Mouse (Mus musculus) layer of hippocampus, adult 9-10 months (tissue): ENCODE measurements around the gene Gdpd5.
A peak's percentile ranks its signal among the peaks of the same experiment; 100 is the strongest.
"Not testable (repeated sequence)": the region's sequence is repeated elsewhere in the genome, so short reads cannot be mapped to it uniquely, and the experiment has no call there.

ENCODE experiments used
- DNase-seq: peaks from one replicate; pipeline ENCODE4 v3.0.0; 2022; ENCODE audit warnings: low spot score

The Gdpd5 gene

DNA sequence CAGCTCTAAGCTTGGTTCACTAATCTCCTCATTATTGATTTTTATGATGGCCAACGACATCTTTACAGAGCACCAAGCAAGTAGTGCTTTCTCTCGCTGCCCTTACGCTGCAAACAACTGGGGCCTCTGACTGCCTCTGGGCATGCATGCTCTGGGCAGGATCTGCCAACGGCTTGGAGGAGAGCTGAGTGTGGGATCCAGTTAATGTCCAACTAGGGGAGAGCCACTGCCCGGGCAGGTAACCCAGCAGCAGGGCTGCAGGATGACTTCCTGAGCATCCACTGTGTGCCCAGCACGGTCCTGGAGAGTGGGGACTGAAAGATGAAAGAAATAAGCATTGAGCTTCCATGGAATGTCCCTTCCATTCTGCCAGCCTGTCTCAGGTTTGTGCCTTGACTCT, 14.5 kb upstream of the Gdpd5 start:
- DNase-seq, result no peak

- DNase-seq, result not testable (repeated sequence)
Measured at GRCm38 (mm10) chr7:99374325-99374724, 6.9 kb upstream of the Gdpd5 start.

GRCm38 (mm10) chr7:99375455-99375854, 5.8 kb upstream of the Gdpd5 start:
- DNase-seq, result peak; percentile 67

GRCm38 (mm10) chr7:99378870-99379269, 2.3 kb upstream of the Gdpd5 start:
- DNase-seq, result no peak

DNA sequence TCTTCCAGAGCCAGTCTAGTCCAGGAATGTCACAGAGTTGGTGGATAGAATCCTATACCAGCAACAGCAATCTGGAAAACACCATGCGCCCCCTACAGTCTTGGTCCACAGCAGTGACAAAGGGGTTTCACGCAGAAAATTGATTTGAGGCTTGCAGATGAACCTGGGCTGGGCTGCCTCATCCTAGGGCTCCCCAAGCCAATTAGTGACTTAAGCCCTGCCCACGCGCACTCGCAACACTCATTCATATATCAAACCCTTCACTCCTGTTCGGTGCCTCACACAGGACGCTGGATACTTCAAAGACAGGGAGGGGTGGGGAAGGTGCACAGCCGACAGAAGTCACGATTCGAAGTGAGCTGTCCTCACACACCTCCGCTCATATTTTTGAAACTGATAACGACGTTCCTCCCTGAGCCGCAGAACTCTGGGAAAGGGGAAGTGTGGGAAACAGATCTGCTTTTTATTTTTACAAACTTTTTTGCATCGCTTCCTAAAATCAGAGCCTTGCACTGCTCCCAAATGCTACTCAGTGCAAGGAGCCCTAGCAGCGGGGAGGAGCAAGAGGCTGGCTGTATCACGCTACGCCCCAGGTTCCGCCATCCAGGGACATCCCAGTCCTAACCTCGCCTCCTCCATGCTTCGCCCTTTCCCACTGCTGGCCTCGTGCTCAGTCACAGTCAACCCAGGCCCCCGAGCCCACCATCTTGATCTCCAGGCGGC, 562 bp upstream of the Gdpd5 start:
- no peak for DNase-seq

- DNase-seq, result no peak
Measured at GRCm38 (mm10) chr7:99382088-99383000, 1.1 kb downstream of the Gdpd5 start.

DNA sequence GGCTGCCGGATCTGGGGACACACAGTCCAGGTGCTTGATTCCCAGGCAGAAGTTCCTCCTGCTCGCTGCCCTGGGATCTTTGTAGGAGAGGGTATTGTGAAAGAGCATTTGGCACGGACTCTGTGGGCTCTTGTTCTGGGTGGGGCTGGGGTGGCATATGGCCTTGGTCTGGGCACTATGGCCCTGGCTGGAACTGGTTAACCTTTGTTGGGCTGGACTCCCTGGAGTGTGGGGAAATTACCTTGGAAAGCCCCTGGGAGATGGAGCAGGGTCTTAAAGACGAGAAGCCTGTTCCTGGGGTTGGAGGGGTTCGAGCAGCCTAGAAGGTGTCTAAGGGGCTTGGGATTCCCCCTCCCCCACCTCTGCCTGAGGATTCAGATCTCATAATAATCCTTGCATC, 2.0 kb downstream of the Gdpd5 start:
- no peak for DNase-seq

GRCm38 (mm10) chr7:99384101-99384611, 2.9 kb downstream of the Gdpd5 start:
- no peak for DNase-seq

DNA sequence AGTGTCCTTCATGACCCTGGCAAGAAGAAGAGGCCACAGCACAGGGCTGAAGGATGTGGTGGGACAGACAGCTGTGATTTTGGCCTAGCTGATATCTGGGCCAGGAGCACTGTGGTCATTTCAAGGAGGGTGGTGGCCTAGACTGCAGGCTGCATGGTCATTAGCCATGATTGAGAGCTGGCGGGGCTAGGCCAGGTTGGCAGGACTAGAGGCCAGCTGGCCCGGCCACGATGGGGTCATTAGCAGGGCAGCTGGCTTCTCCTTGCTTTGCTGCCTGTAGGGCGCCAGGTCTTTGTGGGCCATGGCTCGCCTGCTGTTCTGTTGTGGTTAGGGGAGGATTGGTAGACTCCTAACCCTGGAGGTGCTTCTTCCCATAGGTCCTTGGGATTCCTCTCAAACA, 4.8 kb downstream of the Gdpd5 start:
- no peak for DNase-seq

DNA sequence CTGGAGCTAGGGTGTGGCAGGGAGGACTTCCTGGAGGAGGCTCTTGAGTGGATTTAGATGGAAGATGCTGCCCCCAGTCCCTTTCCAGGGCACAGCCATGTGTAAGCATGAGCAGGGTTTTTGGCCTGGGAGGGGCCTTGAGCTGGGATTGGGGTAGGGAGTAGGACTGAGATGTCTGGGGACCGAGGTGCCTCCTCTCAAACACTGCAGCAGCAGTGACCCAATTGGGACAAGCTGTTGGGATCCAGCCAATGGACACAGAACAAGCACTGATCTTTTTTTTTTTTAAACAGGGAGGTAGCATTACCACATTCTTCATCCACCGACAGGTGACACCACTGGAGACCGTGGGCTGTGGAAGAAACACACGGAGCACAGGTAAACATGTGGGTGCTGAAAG, 5.6 kb downstream of the Gdpd5 start:
- no peak for DNase-seq

DNA sequence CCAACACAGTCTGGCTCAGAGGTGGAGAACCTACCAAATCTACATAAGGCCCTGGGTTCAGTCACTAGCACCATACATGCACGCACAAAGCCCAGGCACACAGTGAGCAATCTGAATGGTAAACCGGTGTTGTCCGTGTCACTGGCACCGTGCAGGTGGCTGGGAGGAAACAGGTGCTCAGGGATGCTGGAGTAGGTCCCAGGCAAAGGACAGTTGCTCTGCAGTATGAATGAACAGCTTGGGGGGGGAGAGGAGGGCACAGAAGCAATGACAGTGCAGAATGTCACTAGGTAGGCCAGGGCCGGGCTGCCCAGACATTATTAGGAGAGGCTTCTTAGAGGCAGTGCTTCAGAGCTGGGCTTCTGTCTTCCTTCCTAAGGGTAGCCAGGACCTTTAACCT, 6.1 kb downstream of the Gdpd5 start:
- no peak for DNase-seq

DNA sequence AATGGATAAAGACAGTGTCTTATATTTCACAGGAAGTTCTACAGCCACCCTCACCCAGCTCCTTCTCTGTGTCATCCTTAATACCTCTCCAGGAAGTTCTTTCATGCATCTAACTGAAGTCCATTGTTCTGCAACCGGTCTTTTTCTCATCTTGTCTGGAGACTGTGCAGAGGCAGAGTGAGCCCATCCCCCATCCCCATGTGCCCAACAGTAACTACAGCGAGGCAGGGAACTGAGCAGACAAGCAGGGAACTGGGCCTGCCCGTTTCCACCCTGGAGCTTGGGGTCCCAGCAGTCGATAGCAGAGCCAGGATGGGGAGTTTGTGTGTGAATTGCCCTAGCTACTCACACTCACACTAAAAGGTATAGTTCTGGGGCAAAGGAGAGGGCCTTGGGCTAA, 9.3 kb downstream of the Gdpd5 start:
- no peak for DNase-seq

DNA sequence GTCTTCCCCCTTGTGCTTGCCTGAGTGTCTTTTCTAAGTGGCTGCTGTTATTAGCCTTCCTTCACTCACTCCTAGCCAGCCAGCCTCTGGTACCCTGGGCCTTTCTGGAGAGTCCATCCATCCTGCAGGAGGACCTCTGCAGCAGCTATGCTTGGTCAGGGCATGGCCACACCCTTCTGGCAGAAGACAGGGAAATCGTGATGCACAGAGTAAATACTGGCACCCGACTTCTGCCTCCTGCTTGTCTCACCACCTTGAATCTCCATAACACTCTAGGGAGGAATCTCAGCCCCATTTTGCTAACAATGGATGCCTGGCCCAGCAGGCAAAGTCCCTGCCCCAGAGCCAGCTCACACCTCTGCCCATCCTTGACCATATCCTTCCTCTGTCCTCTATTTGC, 11.5 kb downstream of the Gdpd5 start:
- no peak for DNase-seq

DNA sequence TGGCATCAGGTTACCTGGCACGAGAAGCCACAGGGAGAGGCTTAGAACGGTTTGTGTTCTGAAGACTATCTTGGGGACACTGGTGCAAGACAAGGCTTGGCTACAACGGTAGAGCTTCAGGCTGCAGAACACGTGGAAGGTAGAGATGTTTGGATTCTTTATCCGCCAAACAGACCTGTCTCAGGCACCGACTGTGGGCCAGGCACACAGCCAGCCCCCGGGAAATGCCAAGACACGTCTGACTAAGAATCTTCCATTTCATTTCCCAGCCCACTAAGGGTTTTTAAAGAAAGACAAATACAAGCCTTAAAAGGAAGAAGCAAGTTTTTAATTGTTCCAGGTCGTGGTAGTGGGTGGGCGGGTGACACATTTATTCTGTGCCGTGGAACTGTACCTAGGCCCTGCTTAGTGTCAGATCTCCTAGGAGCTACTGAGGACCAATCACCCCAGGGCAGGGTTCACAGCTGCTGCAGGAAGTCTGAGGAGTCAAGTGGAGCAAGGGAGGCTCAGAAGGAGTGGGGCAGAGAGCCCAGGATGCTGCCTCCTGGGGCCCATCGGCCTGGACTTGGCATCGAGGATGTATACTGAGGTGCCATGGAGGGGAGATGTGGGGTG, 12.6 kb downstream of the Gdpd5 start:
- DNase-seq, result no peak

DNA sequence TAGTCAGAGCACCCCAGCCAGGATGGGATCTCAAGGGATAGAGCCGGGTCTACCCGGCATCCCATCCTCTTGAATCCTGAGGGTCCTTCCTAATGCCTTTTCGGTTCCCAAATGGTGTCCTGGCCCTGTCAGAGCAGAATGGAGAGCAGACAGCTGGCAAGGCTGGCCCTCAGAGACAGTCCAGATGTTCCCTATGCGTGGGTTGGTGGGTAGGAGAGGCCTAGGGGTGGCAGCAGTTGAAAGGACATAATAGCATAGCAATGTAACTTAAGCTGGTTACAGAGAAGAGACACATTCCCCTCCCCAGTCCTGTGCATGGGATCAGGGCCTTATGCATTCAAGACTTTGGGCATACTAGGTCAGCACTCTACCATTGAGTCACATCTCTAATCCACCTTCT, 14.2 kb downstream of the Gdpd5 start:
- DNase-seq, result no peak

DNA sequence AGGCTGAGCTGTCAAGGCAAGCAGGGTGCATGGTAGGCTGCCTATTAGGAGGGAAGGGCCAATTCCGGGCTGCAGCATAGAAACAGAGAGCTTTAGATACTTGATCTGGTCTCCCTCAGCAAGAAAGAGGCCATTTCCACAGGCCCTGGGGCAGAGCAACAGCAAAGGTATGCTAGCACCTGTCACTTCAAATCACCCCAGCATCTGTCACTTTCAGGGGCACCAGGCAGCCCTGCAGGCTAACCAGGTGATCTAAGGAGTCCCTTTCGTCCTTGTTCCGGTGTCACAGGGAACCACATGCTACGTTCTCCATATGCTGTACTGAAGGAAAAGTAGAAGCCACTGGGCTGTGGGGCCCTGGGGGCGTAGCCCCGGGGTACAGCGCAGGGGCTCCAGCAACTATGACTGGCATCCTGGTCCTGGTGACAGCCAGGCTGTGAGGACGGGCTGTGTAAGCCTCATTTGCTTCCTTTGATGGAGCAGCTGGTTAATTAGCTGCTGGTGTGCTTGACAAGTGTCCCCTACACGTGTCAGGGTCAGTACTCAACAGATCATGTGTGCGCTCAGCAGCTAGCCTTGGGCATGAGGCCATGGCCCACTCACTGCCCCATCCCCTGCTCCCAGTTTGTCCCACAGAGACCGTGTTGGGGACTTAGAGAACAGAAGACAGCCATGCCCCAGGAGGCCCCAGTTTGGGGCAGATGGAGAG, 14.8 kb downstream of the Gdpd5 start:
- no peak for DNase-seq

- no peak for DNase-seq
Measured at GRCm38 (mm10) chr7:99396994-99397659, 15.9 kb downstream of the Gdpd5 start.

DNA sequence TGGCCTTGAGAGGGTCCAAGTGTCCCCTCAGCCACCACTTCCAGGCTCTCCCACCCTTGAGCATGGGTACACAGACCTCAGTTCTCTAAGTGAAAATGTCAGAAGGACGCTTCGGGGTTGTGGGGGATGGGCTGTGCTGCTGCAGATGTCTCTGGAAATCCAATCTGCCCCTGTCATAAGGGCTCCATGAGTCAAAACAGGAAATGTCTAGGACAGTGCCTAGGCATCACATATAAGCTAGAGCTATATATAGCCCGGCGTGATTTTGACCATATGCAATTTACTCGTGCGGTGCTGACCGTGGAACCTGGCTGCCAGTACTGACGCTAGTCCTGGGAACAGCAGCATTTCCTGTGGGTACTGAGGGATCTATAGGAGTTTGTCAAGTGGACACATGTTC, 20.2 kb downstream of the Gdpd5 start:
- no peak for DNase-seq

- no peak for DNase-seq
Measured at GRCm38 (mm10) chr7:99402477-99402876, 21.3 kb downstream of the Gdpd5 start.

- no peak for DNase-seq
Measured at GRCm38 (mm10) chr7:99403254-99403653, 22.0 kb downstream of the Gdpd5 start.

DNA sequence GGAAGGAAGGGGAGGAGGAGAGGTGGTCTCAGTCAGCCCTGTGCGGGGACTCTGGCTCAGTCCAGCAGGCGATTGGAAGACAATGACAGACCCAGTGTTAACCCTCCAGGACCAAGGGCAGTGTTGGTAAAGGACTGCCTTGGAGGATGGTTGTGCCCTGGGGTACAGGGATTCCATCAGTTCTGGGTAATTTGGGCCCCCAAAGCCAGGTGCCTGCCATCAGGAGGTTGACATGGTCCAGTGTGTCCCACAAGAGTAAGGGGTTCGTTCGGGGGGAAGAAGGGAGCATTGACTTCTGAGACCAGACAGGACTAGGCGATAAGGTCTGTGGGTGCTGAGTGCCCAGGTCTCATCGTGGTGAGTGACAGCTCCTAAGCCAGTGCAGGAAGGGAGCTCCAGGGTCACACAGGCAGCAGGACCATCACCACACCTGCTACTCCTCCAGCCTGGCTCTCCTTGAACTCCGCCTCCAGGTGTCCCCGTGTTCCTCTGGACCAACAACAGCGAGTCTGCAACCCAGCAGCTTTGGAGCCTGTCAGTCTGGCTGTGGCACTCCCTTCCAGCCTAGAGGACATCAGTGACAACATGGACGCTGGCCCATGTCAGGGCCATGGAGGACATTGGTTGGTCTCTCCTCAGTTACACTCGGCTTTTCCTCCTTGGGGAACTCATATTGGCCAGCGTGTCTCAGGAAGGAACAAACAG, 23.0 kb downstream of the Gdpd5 start:
- no peak for DNase-seq
